Mouse (Mus musculus) liver, embryonic 15.5 days (tissue): ENCODE data around the gene Cmtm7. TPM values are rescaled to one million over a fixed set of nuclear protein-coding genes. Genes with fewer than 3 reads are reported as not detected.

Source experiments
- ATAC-seq: fragments of 200-750 bp; cut with Nextera tagmentation; 2 replicates; pipeline ENCODE4 v1.8.0; 2017; ENCODE audit warnings: moderate number of reproducible peaks, mild to moderate bottlenecking, moderate library complexity; ENCODE audit not compliant: insufficient read depth
- H3K27ac ChIP-seq: fragments of 300-500 bp; sonication (generic); replicated peaks from 2 replicates; pipeline ENCODE4 v1.5.1; 2015; ENCODE audit warnings: mild to moderate bottlenecking, inconsistent platforms
- H3K27me3 ChIP-seq: fragments of 300-500 bp; sonication (generic); 2 replicates; pipeline ENCODE4 v1.6.1; 2015; ENCODE audit warnings: mild to moderate bottlenecking, inconsistent platforms
- H3K36me3 ChIP-seq: fragments of 300-500 bp; sonication (generic); replicated peaks from 2 replicates; pipeline ENCODE4 v1.6.1; 2015; ENCODE audit warnings: moderate library complexity, mild to moderate bottlenecking, inconsistent platforms
- H3K4me1 ChIP-seq: fragments of 300-500 bp; sonication (generic); replicated peaks from 2 replicates; pipeline ENCODE4 v1.6.1; 2015; ENCODE audit warnings: inconsistent platforms
- H3K4me2 ChIP-seq: fragments of 300-500 bp; sonication (generic); 2 replicates; pipeline ENCODE4 v1.6.1; 2015; ENCODE audit warnings: moderate library complexity, mild to moderate bottlenecking, inconsistent platforms
- H3K4me3 ChIP-seq: fragments of 300-500 bp; sonication (generic); replicated peaks from 2 replicates; pipeline ENCODE4 v1.5.1; 2015; ENCODE audit warnings: mild to moderate bottlenecking, inconsistent platforms
- H3K9ac ChIP-seq: fragments of 300-500 bp; sonication (generic); 2 replicates; pipeline ENCODE4 v1.6.1; 2015; ENCODE audit warnings: moderate library complexity, mild to moderate bottlenecking, inconsistent platforms
- H3K9me3 ChIP-seq: fragments of 300-500 bp; sonication (generic); replicated peaks from 2 replicates; pipeline ENCODE4 v1.6.1; 2016; ENCODE audit warnings: inconsistent platforms
- WGBS: fragments of 180-500 bp; shearing (Covaris S2); methylation state at CpG from one replicate; pipeline ENCODE4 v1.1.7; 2015; ENCODE audit warnings: mixed read lengths; ENCODE audit not compliant: insufficient replicate concordance; 5-methylcytosine and 5-hydroxymethylcytosine counted together
- polyA plus RNA-seq: library from polyadenylated mRNA; unstranded; fragments of >200 nt; fragmentation: Nextera tagmentation; extraction: Ambion mirVana; gene quantifications from 2 replicates; pipeline ENCODE4 v1.2.1, GENCODE M21; 2015

Gene Cmtm7
- polyA plus RNA-seq, 1 experiment from 2014 or later, result 56.5 TPM

DNA sequence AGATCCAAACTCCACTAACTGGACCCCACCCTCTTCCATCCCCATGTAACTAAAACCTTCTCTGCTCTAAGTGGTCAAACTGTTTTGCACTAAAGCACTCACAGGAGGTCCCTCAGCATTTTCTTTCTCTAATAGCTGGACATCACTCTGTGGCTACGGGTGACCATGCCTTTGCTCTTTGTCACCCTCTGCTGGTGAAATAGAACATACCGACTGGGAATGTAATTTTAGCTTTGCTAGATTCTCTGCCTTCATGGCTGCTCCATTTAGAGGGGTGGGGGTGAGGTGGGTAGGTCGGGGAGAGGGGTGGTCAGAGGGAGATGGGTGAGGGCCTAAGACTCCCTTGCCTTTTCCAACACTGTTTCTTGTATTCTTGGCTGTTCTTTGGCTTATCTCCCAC is 54.3 kb downstream of the Cmtm7 start:
- 4% methylated on average over 3 of the region's 3 CpGs for WGBS
- Histone ChIP-seq H3K9me3 (no peaks in the 10 kb centered on the region), H3K9ac (no peak overlapping the region), H3K36me3 (peaks cover 33% of the 10 kb centered on the region), H3K4me1 (peaks cover 33% of the 10 kb centered on the region), H3K27me3 (no peaks in the 10 kb centered on the region), H3K27ac (no peak overlapping the region), H3K4me2 (no peak overlapping the region), H3K4me3 (no peak overlapping the region)
- ATAC-seq, result no peak

DNA sequence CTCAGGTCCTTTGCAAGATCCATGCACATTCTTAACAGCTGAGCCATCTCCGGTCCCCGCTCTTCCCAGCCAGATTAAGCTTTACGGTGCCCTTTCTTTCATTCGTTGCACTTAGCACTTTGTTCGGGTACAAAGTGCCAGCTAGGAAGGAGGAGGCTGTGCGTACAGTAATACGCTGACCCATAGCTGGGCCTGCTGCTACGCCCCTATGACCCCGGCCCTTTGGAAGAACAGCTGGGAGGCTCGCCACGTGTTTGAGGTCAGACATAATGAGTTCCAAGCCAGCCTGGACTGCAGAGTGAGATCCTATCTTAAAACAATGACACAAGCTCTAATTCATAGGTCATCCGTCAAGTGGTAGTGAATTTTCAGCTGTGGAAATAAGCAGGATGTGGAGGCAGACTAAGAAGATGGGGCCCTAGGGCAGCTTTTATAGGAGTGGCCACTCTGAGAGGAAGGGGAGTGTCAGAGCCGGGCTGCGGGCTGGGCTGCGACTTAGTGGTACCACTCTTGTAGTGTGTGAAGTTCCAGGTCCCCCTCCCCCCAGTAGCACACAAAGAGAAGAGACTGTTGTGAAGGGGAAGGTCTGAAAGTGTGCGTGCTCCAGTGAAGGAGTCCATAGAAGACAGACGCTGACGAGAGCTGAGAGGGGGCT is 64.9 kb downstream of the Cmtm7 start:
- ATAC-seq, result peak; percentile 51; the same call in 1 of the 2 replicates
- H3K27ac ChIP-seq, result no peak overlapping the region
- H3K9ac ChIP-seq, result no peak overlapping the region
- no peaks in the 10 kb centered on the region for H3K9me3 ChIP-seq
- H3K4me3 ChIP-seq, result no peak overlapping the region
- H3K4me2 ChIP-seq, result no peak overlapping the region
- 73% methylated on average over 18 of the region's 18 CpGs for WGBS
- no peaks in the 10 kb centered on the region for H3K4me1 ChIP-seq
- H3K36me3 ChIP-seq, result peaks cover 82% of the 10 kb centered on the region
- no peaks in the 10 kb centered on the region for H3K27me3 ChIP-seq

DNA sequence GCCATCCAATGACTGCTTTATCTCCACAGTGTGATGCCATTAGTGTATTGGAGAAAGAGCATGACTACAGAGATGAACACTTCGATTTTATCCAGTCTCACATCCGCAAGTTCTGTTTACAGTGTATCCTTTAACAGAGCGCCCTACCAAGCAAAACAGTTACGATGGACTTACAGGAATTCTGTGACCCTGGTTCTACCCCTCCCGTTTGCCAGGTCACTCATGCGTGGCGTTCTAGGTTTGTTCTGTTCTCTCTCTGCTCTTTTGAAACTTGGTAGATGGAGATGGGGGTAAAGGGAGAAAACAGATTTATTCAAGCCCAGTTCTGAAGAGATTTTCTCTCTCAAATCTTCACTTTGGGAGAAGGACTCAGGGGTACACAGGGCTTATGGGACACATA is 68.2 kb downstream of the Cmtm7 start:
- Histone ChIP-seq H3K4me1 (no peaks in the 10 kb centered on the region), H3K36me3 (peaks cover 78% of the 10 kb centered on the region), H3K4me3 (no peak overlapping the region), H3K9ac (no peak overlapping the region), H3K4me2 (no peak overlapping the region), H3K9me3 (no peaks in the 10 kb centered on the region), H3K27me3 (no peaks in the 10 kb centered on the region), H3K27ac (no peak overlapping the region)
- ATAC-seq, result no peak
- 88% methylated on average over 7 of the region's 7 CpGs for WGBS

DNA sequence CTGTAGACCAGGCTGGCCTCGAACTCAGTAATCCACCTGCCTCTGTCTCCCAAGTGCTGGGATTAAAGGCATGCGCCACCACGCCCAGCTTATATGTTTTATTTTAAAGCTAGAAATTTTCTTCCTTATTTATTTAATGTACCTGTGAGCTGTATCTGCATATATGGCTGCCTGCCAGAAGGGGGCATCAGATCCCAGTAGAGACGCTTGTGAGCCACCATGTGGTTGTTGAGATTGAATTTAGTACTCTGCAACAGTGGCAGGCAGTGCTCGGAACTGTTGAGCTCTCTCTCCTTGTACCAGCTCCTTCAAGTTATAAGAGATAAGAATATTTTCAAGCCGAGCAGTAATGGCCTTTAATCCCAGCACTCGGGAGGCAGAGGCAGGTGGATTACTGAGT is 71.3 kb downstream of the Cmtm7 start:
- Histone ChIP-seq H3K4me1 (no peaks in the 10 kb centered on the region), H3K27me3 (no peaks in the 10 kb centered on the region), H3K4me2 (no peak overlapping the region), H3K4me3 (no peak overlapping the region), H3K36me3 (peaks cover 71% of the 10 kb centered on the region), H3K9me3 (no peaks in the 10 kb centered on the region), H3K9ac (no peak overlapping the region), H3K27ac (no peak overlapping the region)
- 55% methylated on average over 7 of the region's 7 CpGs for WGBS
- no peak for ATAC-seq

DNA sequence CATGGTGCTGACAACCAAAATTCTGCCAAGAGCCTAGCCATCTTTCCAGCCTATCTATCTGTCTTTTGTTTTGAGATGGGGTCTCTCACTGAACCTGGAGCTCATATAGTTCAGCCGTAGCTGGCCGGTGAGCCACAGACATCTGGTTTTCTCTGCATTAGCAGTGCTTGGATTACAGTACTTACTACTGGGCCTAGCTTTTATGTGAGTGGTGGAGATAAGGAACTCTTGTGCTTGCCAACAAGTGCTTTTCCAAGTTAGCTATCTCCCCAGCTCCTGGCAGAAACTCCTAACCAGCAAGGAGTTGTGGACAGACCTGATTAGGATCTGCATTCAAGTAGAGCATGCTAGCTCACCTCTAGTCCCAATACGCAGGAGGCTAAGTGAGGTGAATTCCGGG is 73.9 kb downstream of the Cmtm7 start:
- no peak for ATAC-seq
- Histone ChIP-seq H3K4me2 (no peak overlapping the region), H3K27me3 (no peaks in the 10 kb centered on the region), H3K4me1 (no peaks in the 10 kb centered on the region), H3K4me3 (no peak overlapping the region), H3K9ac (no peak overlapping the region), H3K9me3 (no peaks in the 10 kb centered on the region), H3K27ac (no peak overlapping the region), H3K36me3 (peaks cover 51% of the 10 kb centered on the region)
- WGBS, result 84% methylated on average over 4 of the region's 4 CpGs

Other genes with a start within 250 kb of the Cmtm7 start
- gene Trim71, start 217.5 kb downstream of the Cmtm7 start, polyA plus RNA-seq, result 0.86 TPM in 2 replicates
- gene Cnot10, start 141.7 kb downstream of the Cmtm7 start, polyA plus RNA-seq, result 22.8 and 24.9 TPM in 2 replicates
- 20.9 and 21.9 TPM in 2 replicates for gene Dync1li1, start 93.1 kb downstream of the Cmtm7 start, polyA plus RNA-seq
- 26.3 and 28.5 TPM in 2 replicates for gene Cmtm6, start 50.7 kb downstream of the Cmtm7 start, polyA plus RNA-seq
- gene Cmtm8, start 62.3 kb upstream of the Cmtm7 start, polyA plus RNA-seq, result 37.5 and 47.3 TPM in 2 replicates
- gene Gpd1l, start 152.1 kb upstream of the Cmtm7 start, polyA plus RNA-seq, result 6.4 and 6.6 TPM in 2 replicates
- 0.12 and 0.20 TPM in 2 replicates for gene Osbpl10, start 196.7 kb upstream of the Cmtm7 start, polyA plus RNA-seq
- 111 and 184 TPM in 2 replicates for gene Rps27rt, start 200.9 kb upstream of the Cmtm7 start, polyA plus RNA-seq